Mouse (Mus musculus) 3T3-L1 (cell line): ENCODE results near the gene Isg15.
A peak's percentile ranks its signal among the peaks of the same experiment; 100 is the strongest.

Experiments
- DNase-seq: peaks from one replicate; pipeline ENCODE4 v3.0.0-alpha.2; 2015; ENCODE audit warnings: low read depth, low spot score

Gene Isg15

DNA sequence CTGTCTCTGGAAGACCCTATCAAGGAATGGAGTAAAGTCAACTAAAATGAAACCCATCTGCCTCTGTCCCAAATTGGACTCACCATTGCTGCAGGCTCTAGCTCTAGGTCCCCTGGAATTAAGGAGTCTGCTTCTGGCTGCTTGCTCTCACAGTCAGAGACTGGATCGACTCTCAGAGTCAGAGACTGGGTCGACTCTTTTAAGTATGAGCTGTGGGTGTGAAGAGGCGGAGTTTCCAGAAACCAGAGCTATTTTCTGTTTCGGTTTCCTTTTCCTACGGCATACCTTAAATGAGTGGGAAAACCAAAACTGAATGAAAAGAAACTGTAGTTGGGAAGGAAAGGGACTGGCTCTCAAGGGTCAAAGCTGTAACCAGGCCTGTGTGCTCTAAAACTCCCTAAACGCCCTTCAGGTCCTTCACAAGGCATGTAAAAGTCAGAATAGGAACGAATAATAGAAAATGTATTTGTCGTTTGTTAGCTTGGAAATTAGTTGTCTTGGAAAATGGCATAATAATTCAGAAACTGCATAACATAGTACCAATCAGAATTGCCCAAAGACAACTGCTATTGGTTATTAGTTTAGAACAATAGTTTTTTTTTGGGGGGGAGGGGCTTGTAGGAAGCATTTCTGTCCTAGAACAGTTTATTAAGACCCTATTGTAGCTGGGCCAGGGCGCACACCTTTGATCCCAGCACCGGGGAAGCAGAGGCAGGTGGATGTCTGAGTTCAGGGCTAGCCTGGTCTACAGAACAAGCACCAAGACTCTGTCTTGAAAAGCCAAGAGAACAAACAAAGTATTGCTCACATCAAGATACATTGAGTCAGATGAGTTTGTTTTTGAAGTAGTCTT is at the start of gene Isg15:
Isg15 (minus strand) TSS at position 196 of the 853 bp plus-strand sequence.
- DNase-seq = peak; percentile 63

DNA sequence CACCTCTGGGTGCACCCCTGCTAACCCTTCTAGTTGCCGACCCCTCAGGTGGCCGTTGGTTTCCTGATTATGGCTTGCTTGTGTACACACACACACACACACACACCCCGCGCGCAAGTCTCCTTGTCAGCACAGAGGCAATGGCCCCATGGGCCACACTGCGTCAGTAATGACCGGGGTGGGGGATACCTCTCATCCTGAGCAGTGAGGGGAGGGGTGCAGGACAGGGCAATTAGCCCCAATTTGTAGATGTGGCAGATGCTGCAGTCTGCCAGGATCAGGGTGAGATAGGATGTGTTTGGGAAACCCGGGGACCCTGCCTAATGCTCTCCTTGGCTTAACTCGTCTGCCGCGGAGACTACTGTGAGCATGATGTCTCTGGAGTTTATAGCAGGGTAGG is 48.9 kb upstream of the Isg15 start:
- no peak for DNase-seq

DNA sequence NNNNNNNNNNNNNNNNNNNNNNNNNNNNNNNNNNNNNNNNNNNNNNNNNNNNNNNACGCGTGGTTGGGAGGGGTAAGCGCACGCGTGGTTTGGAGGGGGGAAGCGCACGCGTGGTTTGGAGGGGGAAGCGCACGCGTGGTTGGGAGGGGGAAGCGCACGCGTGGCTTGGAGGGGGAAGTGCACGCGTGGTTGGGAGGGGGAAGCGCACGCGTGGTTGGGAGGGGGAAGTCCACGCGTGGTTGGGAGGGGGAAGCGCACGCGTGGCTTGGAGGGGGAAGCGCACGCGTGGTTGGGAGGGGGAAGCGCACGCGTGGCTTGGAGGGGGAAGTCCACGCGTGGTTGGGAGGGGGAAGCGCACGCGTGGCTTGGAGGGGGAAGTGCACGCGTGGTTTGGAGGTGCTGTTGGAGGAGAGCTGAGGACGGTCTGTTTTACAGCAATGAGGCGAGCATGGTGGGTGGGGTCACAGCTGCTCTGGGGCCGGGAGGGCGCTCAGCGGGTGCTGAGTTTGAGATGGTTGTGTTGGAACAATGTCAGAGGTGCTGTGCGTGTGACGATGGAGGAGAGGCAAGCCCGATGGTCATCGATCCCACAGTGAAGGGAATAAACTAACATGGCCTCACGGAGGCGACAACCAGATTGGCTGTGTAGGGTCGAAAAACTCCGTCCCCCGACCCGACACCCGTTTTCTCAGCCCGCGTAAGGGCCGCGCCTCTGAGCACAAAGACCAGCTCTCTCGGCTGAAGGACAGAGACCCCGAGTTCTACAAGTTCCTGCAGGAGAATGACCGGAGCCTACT is 36.2 kb upstream of the Isg15 start:
- DNase-seq = no peak

DNA sequence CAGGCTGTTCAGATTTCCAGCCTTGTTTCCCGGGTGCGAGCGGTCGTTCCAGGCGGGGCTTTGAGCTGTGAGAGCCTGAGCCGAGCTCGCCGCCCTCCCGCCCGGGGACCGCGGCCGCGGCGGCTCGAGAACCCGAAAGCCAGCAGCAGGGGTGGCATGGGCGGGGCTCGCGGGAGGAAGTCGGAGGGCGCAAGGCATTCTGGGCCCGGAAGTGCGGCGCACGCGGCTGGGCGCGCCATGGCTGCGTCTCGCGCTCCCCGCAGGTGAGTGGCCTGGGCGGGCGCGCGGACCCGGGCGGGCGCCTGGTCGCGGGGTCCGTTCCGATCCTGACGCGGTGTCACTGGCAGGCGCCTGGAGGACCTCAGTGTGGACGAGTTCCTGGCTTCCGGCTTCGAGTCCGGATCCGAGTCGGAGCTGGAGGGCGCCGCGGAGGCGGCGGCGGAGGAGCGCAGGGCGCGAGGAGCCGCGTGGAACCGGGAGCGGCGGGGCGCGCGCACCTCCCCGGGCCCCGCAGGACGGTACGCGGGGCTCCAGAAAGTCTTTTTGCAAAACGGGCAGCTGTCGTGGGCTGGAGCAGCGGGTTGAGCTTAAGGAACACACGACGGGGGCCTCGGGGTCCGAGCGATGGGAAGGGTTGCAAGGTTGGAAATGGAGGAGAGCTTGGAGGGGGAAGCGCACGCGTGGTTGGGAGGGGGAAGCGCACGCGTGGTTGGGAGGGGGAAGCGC is 35.4 kb upstream of the Isg15 start, which contains the start of gene Noc2l:
Noc2l (plus strand) TSS at position 203 of the 726 bp plus-strand sequence.
- peak; percentile 85 for DNase-seq

DNA sequence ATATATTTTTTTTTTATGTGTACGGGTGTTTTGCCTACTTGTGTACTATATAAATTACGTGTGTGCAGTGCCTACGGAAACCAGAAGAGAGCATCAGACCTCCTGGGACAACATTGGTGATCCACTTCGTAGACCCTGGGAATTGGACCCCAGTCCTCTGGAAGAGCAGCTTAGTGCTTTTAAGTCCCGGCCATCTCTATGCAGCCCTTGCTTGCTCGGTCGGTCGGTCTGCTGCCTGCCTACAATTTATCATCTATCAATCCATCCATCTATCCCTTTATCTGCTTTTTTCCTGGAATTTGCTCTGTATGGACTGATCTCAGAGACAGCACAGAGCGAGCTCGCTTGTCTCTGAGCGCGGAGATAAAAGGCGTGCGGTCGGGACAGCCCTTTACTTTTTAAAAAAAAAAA is 34.7 kb upstream of the Isg15 start:
- DNase-seq = peak; percentile 76

DNA sequence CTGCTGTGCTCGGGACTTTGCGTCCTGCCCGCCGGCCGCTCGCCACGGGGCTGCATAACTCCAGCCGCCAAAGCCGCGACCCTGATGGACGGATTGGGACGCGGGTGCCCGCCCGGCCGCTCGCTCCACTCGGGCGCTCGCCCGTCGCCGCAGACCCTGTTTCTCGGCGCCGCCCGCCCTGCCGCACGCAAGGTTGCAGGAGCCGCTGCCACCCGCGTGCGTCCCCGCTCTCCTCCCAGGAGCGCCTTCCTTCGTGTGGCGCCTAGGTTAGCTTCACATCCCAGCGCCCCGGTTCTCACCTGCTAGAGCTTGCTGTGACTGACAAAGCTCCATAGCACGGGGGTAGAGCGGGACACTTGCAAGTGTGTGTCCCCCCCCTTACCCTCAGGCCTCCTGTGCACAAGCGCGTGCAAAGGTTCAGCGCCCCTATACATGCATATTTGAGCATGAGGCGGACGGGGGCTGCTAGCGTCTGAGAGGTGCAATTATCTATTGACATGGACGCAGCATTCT is 34.1 kb upstream of the Isg15 start, which contains the start of gene Plekhn1:
Plekhn1 (minus strand) TSS at position 157 of the 513 bp plus-strand sequence.
- peak; percentile 50 for DNase-seq

DNA sequence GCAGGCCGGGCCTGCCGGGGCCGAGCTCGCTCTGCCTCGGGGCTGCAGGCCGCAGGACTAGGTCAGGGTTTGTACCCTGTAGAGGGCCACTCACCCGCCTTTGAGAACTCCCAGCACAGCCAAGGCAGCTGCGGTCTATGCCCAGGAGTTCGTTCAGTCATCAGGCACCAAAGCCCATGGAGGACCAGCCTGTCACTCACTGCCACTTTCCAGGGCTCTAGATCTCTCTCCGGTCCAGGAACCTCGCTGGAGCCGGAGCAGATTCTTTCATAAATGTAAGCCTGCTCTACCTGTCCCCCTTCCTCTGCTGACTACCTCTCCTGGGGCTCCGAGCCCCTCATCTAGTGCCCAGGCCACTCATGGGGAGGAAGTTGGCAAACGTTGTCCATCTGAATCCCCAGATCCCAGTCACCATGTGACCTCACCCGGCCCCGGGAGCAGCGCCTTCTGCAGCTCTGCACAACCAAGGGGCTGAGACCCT is 33.4 kb upstream of the Isg15 start:
- DNase-seq = no peak

DNA sequence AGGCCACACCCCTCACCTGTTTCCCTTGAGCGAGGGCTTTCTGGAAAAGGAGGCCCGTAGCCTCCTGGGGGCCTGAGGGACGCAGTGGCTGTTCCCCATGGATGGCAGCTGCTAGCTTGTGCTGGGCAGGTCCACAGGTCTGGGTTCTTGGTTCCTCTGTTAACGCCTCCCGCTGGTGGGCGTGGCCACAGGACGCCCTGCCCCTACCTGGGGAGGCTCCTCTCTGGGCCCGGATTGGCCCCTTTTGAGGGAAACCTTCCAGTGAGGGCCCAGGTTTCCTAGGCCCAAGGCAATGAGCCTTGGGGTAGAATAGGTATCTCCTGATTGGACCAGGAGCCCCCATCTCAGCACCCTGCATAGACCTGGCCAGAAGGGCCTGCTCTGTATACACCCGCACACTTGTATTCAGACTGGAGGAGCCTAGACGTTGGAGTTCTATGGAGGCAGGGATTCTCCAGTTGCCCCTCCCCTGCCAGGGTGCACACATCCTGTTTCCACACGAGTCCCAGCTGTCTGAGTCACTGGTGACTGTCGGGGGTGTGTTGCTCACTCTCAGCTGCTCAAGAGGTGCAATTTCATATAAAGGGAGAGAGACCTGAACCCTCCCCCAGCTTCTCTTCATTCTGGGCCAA is 27.9 kb upstream of the Isg15 start:
- DNase-seq = peak; percentile 88

DNA sequence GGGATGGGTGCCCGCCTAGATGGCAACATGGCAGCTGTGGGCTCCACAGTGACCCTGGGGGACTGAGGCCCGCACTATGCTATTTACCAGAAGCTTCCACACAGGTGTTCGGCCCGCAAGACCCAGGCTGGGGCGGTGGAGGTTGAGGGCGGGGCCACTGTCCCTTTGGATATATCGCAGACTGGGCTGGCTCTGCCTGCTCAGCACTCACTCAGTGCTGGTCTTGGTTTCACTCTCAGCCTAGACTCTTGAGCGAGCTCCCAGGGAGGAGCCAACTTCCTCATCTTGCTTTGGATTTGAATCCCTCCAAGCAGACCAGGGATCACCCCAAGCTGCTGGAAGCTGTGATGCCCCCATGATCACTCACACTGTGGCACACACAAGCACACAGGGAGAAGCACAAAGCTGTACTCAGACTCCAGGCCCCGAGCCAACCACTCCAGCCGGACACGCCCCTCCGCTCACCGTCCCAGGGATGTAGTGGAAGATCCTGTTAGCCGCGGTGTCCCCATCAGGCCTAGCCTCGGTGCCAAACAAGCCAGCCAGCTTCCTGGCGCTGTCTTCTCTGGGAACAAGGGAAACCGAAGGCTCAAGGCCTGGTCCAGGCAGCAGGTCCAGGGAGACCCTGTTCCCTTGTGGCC is 27.3 kb upstream of the Isg15 start:
- DNase-seq = peak; percentile 65

DNA sequence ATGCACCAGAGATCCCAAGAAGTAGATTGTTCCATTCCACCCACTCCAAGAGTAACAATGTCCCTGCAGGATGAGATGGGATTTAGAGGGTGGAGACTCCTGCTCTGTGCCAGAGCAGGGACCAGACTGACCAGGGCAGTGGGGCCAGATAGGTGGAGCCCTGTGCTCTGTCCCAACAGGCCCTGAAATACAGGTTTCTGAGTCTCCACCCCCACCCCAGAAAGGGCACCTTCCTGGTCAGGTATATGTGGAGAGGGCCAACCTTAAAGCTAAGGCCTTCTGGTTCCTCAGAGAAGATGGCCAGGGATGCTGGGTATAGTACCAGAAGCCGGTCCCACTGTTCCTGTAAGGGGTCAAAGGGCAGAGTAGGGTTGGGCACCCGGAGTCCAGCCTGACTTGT is 23.7 kb upstream of the Isg15 start:
- no peak for DNase-seq

DNA sequence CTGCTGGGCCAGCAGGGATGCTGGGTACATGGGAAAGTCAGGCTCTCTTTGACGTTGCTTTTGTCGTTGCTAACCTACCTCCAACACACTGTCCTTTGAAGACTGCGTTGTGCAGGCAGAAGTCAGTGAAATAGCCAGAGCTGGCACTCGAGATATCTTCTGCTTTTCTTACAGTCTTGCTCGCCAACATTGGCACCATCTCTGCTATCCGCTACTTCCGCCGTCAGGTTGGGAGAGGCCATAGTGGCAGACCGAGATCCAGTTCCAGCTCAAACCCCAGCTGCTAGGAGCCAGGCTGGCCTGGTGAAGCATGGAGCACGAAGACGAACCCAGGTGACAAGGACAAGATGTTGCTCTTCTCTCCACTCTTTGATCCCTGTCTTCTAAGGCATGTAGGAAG is 19.3 kb upstream of the Isg15 start:
- no peak for DNase-seq

DNA sequence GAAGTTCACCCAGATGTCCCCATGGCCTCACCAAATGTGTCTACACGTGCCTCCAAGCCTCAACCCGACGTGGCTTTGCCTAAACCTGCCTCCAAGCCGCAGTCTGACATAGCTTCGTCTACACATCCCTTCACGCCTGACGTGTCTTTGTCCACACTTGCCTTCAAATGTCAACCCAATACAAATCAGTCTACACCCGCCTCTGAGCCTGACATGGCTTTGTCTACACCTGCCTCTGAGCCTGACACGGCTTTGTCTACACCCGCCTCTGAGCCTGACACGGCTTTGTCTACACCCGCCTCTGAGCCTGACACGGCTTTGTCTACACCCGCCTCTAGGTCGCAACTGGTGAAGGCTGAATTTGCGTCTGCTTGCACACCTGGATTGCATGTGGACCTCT is 17.2 kb upstream of the Isg15 start:
- DNase-seq = no peak

DNA sequence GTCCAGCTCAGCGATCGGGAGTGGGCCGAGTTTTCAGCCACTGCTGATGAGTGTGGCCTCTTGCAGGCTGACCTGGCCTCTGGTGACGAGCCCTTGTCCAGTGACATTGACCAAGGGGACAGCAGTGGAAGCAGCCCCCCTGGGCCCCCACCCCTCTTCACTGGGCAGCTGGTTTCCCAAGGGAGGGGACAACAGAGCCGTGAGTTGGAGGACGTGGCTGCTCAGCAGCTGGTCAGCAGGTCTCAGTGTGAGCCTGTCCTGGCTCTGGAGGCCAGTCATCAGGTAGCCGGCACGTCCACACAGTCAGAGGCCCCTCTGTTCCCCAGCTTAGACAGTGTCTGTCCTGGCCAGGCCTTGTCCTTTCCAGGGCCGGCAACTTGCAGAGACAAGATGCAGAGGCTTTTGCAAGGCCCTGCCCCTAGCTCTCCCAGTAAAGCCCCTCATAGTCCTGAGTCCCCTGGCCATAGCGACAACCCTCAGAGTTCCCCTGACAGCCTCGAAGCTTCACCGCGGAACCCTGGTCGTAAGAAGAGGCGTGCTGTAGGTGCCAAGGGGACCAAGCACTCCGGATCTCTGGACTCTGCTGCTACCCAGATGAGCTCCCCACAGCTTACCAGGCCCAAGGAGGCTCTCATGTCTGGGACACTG is 16.5 kb upstream of the Isg15 start:
- no peak for DNase-seq

DNA sequence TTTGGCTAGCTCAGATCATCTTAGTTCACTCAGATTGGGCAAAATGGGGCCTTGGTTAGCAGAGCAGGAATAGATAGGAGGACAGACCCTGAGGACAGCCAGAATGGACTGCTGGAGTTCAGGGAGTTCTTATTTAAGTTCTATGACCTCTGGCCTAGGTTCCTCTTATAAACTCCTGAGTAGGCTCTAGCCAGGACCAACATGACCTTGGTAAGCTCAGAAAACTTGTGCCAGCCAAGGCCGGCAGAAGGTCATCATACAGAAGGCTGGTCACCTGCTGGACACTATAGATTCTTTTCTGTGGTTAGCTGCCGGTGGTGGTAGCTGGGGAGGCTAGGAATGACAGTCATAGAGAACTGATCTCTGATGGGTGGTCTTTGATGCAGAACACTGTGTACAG is 15.6 kb upstream of the Isg15 start:
- no peak for DNase-seq

DNA sequence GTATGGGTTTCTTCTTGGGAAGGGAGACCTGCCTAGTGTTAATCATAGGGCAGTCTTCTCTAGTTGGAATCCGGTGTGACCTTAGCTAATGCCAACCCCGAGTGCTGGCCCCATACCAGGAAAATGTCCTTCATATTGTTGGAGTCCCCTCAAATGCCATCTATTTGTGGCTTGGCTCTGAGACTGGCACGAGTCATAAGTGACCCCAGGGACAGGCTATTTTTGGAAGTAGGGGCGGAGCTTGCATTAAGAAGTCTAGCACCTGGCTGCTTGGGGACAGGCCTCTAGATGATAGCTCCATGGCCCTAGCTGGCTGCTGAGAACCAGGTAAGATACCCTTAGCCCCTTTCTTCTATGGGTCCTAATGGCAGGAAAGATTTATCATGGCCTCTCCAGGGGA is 15.0 kb upstream of the Isg15 start, which contains the start of gene Perm1:
Perm1 (plus strand) TSS at position 220 of the 400 bp plus-strand sequence.
- DNase-seq = peak; percentile 66

DNA sequence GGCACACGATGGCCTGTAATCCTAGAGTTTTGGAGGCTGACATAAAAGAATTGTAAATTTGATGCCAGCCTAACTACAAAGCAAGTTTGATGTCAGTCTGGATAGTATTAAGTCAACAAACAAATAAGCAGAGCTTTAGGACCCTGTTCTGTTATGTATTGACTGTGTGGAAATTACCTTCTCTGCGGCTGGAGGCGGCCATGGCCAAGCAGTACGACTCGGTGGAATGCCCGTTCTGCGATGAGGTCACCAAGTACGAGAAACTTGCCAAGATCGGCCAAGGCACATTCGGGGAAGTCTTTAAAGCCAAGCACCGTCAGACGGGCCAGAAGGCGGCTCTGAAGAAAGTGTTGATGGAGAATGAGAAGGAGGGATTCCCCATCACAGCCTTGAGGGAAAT is 12.5 kb upstream of the Isg15 start:
- DNase-seq = no peak

DNA sequence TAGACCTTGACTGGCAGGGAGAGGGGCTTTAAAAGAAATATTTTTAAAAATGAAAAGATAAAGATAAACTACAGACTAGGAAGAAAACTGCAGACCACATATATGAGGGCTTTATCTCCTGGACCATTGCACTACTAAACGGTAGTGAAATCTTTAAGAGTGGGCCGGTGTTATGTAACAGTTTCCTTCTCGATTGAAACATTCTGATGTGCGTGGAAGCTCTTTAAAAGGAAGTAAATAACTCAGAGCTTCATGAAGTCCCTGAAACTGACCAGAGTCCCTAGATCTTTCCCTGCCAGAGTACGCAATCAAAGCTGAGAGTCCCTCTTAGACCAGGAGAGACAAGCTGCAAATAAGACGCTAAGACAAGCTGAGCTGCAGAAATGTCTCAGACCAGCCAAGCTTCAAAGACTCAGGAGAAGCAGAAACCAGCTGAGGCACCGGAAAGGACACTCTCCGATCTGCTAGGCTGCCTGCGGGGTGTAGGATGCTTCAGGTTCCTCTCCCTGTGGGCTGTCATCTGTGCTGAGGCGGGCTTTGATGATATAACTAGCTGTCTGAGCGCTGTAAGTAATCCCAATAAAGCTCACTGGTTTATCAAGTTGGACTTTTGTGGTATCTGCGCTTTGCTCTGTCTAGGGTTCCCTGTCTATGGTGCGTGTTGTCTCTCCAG is 9.5 kb upstream of the Isg15 start:
- DNase-seq = no peak

DNA sequence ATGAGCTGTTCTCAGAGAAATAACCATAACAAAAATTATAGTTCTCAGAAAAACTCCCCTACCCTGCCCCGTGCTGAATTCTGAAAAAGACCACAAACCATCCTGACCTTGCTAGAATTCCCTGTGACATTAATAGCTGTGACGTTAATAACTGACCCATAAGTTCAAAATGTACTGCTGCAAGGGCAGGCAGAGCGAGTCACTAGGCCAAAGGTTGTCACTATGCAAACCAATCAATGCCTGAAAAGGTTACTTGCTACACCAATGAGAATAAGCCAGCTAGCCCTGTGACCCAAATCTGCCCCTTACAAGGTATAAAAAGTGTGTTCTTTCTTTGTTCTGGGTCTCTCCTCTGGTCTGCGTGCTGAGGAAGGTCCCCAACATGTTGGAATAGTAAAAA is 8.3 kb upstream of the Isg15 start:
- DNase-seq = no peak

DNA sequence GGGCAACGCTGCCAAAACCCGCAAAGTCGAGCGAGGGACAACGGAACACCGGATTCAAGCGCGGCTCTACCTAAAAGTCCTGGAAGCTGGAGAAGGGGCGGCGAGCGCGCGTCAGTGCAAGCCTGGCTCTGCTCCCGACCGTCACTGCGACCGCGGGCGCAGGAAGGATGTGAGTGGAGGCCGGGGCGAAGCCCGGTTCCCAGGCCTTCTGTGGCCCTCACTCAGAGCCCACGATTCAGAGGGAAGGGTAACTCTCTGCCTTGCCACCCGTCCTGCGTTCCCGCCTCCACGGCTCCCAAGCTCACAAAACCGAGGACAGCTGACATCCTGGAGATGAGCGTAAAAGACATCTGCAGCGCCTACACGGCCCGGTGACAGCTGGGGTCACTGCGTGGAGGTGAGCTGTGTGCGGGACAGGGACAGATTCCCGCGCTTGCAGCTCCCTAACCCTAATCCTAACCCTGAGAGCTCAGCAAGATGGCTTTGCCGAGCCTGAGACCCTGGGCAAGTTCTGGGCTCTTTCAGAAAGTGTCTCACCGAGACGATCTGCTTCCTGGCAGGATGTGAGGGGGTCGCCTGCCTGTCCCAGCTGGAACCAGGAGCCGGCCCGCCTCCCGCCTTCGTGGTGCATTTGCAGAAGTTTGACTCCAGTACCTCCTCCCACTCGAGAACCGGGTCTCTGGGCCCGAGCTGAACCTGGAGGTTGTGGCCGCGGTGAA is 3.0 kb upstream of the Isg15 start:
- no peak for DNase-seq
